Comparison of ENCODE assay signal across 22 mouse cellular contexts in the genomic region with DNA sequence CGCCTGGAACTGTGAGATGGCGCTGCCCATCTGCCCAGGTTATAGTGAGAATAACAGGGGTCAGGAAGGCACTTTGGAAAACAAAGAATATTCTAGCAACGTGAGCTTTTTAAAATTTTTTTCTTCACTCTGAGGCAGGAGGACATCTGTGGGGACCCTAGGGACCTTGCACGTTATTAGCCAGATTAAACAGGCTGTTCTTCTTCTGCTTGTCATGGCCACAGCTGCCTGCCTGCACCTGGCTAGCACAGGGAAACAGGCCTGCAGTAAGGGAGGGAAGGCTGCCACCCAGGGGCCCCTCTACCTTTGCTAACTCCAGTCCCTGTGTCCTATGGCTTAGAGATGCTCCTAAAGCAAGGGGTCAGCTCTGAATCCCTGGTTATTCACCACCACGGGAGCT.
DNase-seq lines count a peak whose midpoint lies in the region; ATAC-seq lines count a peak whose summit lies in the region.
"Had no signal": no experiment of that assay in that cellular context is flagged by ENCODE, and none has a peak within 500 bp of the region (broad histone marks: within the 10 kb centered on the region; RNA-seq: fewer than 3 reads in every experiment).

No protein-coding gene starts in this region.

- H3K4me3 ChIP-seq in midbrain, embryonic 11.5 days (ENCODE audit: low read depth, low read length) = no peak overlapping the region
- no peak overlapping the region for H3K4me3 ChIP-seq in midbrain, embryonic 16.5 days (ENCODE audit: low read depth, low read length)
- H3K4me3 ChIP-seq in hindbrain, embryonic 12.5 days = no peak overlapping the region
- H3K4me3 ChIP-seq in neural tube, embryonic 15.5 days (replicated peaks) = no peak overlapping the region
- H3K4me3 ChIP-seq: left cerebral cortex, adult 2 months; limb, embryonic 12.5 days; lung, embryonic 15.5 days had no signal

- H3K36me3 ChIP-seq in midbrain, embryonic 11.5 days (ENCODE audit: control insufficient read depth, insufficient read depth, low read length) = no peaks in the 10 kb centered on the region
- no peaks in the 10 kb centered on the region for H3K36me3 ChIP-seq in midbrain, embryonic 16.5 days (ENCODE audit: control insufficient read depth, insufficient read depth, low read length)
- peaks cover 3% of the 10 kb centered on the region; the same call in 1 of the 2 replicates for H3K36me3 ChIP-seq in hindbrain, embryonic 12.5 days
- no peaks in the 10 kb centered on the region for H3K36me3 ChIP-seq in neural tube, embryonic 15.5 days
- H3K36me3 ChIP-seq: lung, embryonic 15.5 days had no signal

- H3K9ac ChIP-seq in midbrain, embryonic 11.5 days (ENCODE audit: low read length) = no peak overlapping the region
- H3K9ac ChIP-seq in midbrain, embryonic 16.5 days (ENCODE audit: low read depth, low read length) = no peak overlapping the region
- H3K9ac ChIP-seq in hindbrain, embryonic 12.5 days = no peak overlapping the region
- H3K9ac ChIP-seq in neural tube, embryonic 15.5 days (replicated peaks) = no peak overlapping the region
- H3K9ac ChIP-seq: limb, embryonic 12.5 days; lung, embryonic 15.5 days had no signal

- peaks cover 4% of the 10 kb centered on the region; the same call in 1 of the 2 replicates for H3K27me3 ChIP-seq in midbrain, embryonic 11.5 days (ENCODE audit: control insufficient read depth, insufficient read depth, low read length)
- H3K27me3 ChIP-seq in midbrain, embryonic 16.5 days (ENCODE audit: control insufficient read depth, insufficient read depth, low read depth, low read length) = peaks cover 3% of the 10 kb centered on the region; the same call in 1 of the 2 replicates
- H3K27me3 ChIP-seq in hindbrain, embryonic 12.5 days = peaks cover 5% of the 10 kb centered on the region; the same call in 1 of the 2 replicates
- H3K27me3 ChIP-seq in neural tube, embryonic 15.5 days (replicated peaks) = 0 out of 2 replicates have a peak, but pooled peaks cover 3% of the 10 kb centered on the region
- H3K27me3 ChIP-seq: lung, embryonic 15.5 days had no signal

- ATAC-seq in midbrain, embryonic 11.5 days (ENCODE audit: low FRiP score) = peak; percentile 58; the same call in 1 of the 2 replicates
- ATAC-seq in midbrain, embryonic 16.5 days = no peak
- peak; percentile 47; the same call in 1 of the 2 replicates for ATAC-seq in hindbrain, embryonic 12.5 days (ENCODE audit: low FRiP score)
- ATAC-seq in neural tube, embryonic 15.5 days (ENCODE audit: low FRiP score) = no peak
- ATAC-seq: forebrain, embryonic 14.5 days; inflammation-experienced regulatory T-cells, adult 6 months had no signal

- H3K27ac ChIP-seq in midbrain, embryonic 11.5 days (ENCODE audit: low read depth, low read length) = no peak overlapping the region; the same call in 1 of the 2 replicates
- H3K27ac ChIP-seq in midbrain, embryonic 16.5 days (ENCODE audit: low read length) = no peak overlapping the region
- H3K27ac ChIP-seq in hindbrain, embryonic 12.5 days = peak overlapping the region; percentile 40
- H3K27ac ChIP-seq in neural tube, embryonic 15.5 days (replicated peaks) = 0 out of 2 replicates have a peak overlapping the region, but pooled peaks have one; percentile 23
- H3K27ac ChIP-seq: left cerebral cortex, adult 2 months; limb, embryonic 12.5 days; lung, embryonic 15.5 days had no signal

- no peak overlapping the region for H3K4me2 ChIP-seq in midbrain, embryonic 11.5 days
- H3K4me2 ChIP-seq in midbrain, embryonic 16.5 days (ENCODE audit: low read length) = no peak overlapping the region
- no peak overlapping the region for H3K4me2 ChIP-seq in hindbrain, embryonic 12.5 days (replicated peaks)
- no peak overlapping the region for H3K4me2 ChIP-seq in neural tube, embryonic 15.5 days
- H3K4me2 ChIP-seq: heart, embryonic 11.5 days; limb, embryonic 12.5 days; lung, embryonic 15.5 days had no signal

- 62% methylated on average over 5 of the region's 5 CpGs for WGBS in midbrain, embryonic 11.5 days
- WGBS in midbrain, embryonic 16.5 days = 44% methylated on average over 5 of the region's 5 CpGs
- WGBS in hindbrain, embryonic 12.5 days = 58% methylated on average over 5 of the region's 5 CpGs
- WGBS in neural tube, embryonic 15.5 days = 58% methylated on average over 5 of the region's 5 CpGs

- DNase-seq in midbrain, embryonic 11.5 days (ENCODE audit: low spot score, missing footprints) = no peak
- DNase-seq in MN1 (ENCODE audit: low spot score) = peak; percentile 61
- no peak for DNase-seq in layer of hippocampus, adult 8-10 months (ENCODE audit: low spot score in 2 of 2)
- DNase-seq: adrenal gland, adult 8-10 months; B cell, adult 2 months; cerebellum, adult 8-10 months; cerebellum, postnatal 25 days; gastrocnemius, postnatal 25 days; heart, adult 18-20 months; heart, postnatal 4 days; kidney, adult 11 months; kidney, postnatal 14 days; lung, postnatal 36 days had no signal

- peaks cover 25% of the 10 kb centered on the region for H3K4me1 ChIP-seq in midbrain, embryonic 11.5 days (ENCODE audit: control insufficient read depth, insufficient read depth, low read length)
- peaks cover 8% of the 10 kb centered on the region; the same call in 1 of the 2 replicates for H3K4me1 ChIP-seq in midbrain, embryonic 16.5 days (ENCODE audit: control insufficient read depth, insufficient read depth, low read length)
- H3K4me1 ChIP-seq in hindbrain, embryonic 12.5 days = peaks cover 29% of the 10 kb centered on the region
- H3K4me1 ChIP-seq in neural tube, embryonic 15.5 days = peaks cover 32% of the 10 kb centered on the region
- H3K4me1 ChIP-seq: lung, embryonic 15.5 days had no signal

- H3K9me3 ChIP-seq in midbrain, embryonic 11.5 days (ENCODE audit: control insufficient read depth, low read length) = no peaks in the 10 kb centered on the region
- H3K9me3 ChIP-seq in midbrain, embryonic 16.5 days (replicated peaks; ENCODE audit: control insufficient read depth, low read length, poor library complexity, severe bottlenecking) = no peaks in the 10 kb centered on the region
- no peaks in the 10 kb centered on the region for H3K9me3 ChIP-seq in hindbrain, embryonic 12.5 days (replicated peaks)
- no peaks in the 10 kb centered on the region for H3K9me3 ChIP-seq in neural tube, embryonic 15.5 days (replicated peaks)
- H3K9me3 ChIP-seq: limb, embryonic 12.5 days; lung, embryonic 15.5 days had no signal

Comparison
In these comparisons a context has a peak if more than half of its experiments do, and no peak if none do; other contexts are left out.
1. ATAC-seq: peak in midbrain, embryonic 11.5 days (single experiment) and hindbrain, embryonic 12.5 days (single experiment); none in midbrain, embryonic 16.5 days (single experiment) and neural tube, embryonic 15.5 days (single experiment).
2. H3K27ac ChIP-seq: peak in hindbrain, embryonic 12.5 days (single experiment) and neural tube, embryonic 15.5 days (single experiment); none in midbrain, embryonic 11.5 days (single experiment) and midbrain, embryonic 16.5 days (single experiment).